Mouse (Mus musculus): ENCODE results near the gene Clcnka.

Gene Clcnka

GRCm38 (mm10) chr4:141398545-141398944 is at the start of gene Clcnka:
Clcnka (minus strand) TSS chr4:141398724.
- no peak for DNase-seq (ENCODE audit: low read depth, low spot score)

- DNase-seq (ENCODE audit: low read depth, low spot score), result peak; percentile 63
These were observed 47.7 kb upstream of the Clcnka start for GRCm38 (mm10) chr4:141446211-141446610.

GRCm38 (mm10) chr4:141445328-141445720 is 46.8 kb upstream of the Clcnka start:
- DNase-seq (ENCODE audit: low read depth, low spot score), result peak; percentile 45

- peak; percentile 94 for DNase-seq (ENCODE audit: low read depth, low spot score)
These were observed 46.2 kb upstream of the Clcnka start, which contains the start of gene Zbtb17 for GRCm38 (mm10) chr4:141444451-141445327. Zbtb17 (plus strand) TSS chr4:141444654.

GRCm38 (mm10) chr4:141443641-141444429 is 45.3 kb upstream of the Clcnka start:
- DNase-seq (ENCODE audit: low read depth, low spot score), result no peak

GRCm38 (mm10) chr4:141440877-141441276 is 42.4 kb upstream of the Clcnka start:
- DNase-seq (ENCODE audit: low read depth, low spot score), result no peak

GRCm38 (mm10) chr4:141439083-141439803 is 40.7 kb upstream of the Clcnka start:
- peak; percentile 39 for DNase-seq (ENCODE audit: low read depth, low spot score)

- no peak for DNase-seq (ENCODE audit: low read depth, low spot score)
These were observed 37.5 kb upstream of the Clcnka start, which contains the start of gene Srarp for GRCm38 (mm10) chr4:141435974-141436373. Srarp (minus strand) TSS chr4:141436105.

- no peak for DNase-seq (ENCODE audit: low read depth, low spot score)
These were observed 34.7 kb upstream of the Clcnka start for GRCm38 (mm10) chr4:141433191-141433590.

GRCm38 (mm10) chr4:141432666-141433065 is 34.1 kb upstream of the Clcnka start:
- DNase-seq (ENCODE audit: low read depth, low spot score), result no peak

- peak; percentile 86 for DNase-seq (ENCODE audit: low read depth, low spot score)
These were observed 32.5 kb upstream of the Clcnka start for GRCm38 (mm10) chr4:141430997-141431396.

GRCm38 (mm10) chr4:141429847-141430246 is 31.3 kb upstream of the Clcnka start:
- peak; percentile 48 for DNase-seq (ENCODE audit: low read depth, low spot score)

GRCm38 (mm10) chr4:141429381-141429780 is 30.9 kb upstream of the Clcnka start:
- no peak for DNase-seq (ENCODE audit: low read depth, low spot score)

- no peak for DNase-seq (ENCODE audit: low read depth, low spot score)
These were observed 29.4 kb upstream of the Clcnka start for GRCm38 (mm10) chr4:141427921-141428320.

- DNase-seq (ENCODE audit: low read depth, low spot score), result no peak
These were observed 28.5 kb upstream of the Clcnka start for GRCm38 (mm10) chr4:141426796-141427745.

- peak; percentile 93 for DNase-seq (ENCODE audit: low read depth, low spot score)
These were observed 27.3 kb upstream of the Clcnka start for GRCm38 (mm10) chr4:141425484-141426479.

GRCm38 (mm10) chr4:141423691-141424431 is 25.3 kb upstream of the Clcnka start:
- DNase-seq (ENCODE audit: low read depth, low spot score), result no peak

- DNase-seq (ENCODE audit: low read depth, low spot score), result no peak
These were observed 24.8 kb upstream of the Clcnka start for GRCm38 (mm10) chr4:141423288-141423687.

GRCm38 (mm10) chr4:141422841-141423240 is 24.3 kb upstream of the Clcnka start:
- no peak for DNase-seq (ENCODE audit: low read depth, low spot score)
